Comparison of ENCODE assay signal across 7 mouse cellular contexts in the genomic region with DNA sequence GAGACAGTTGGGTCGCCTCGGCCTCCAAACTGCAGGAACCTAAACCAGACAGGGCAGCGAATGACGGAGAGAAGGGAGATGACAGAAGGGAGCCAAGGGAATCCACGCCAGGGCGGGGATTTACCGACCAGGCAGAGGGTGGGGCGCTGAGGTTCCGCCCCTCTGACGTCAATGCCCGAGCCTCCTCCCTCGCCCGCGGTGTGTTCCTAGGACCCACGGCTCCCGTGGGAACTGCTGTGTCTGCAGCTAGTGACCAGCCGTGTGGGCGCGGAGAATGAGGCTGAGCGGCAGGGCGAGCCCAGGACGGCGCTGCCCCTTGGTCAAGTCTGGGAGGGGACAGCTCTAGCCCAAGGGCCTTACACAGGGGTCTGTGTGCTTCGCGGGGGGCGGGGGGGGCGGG. TPM values are rescaled to one million over a fixed set of nuclear protein-coding genes. Genes with fewer than 3 reads are reported as not detected.
DNase-seq lines count a peak whose midpoint lies in the region; ATAC-seq lines count a peak whose summit lies in the region.

No protein-coding gene starts in this region.

- peaks cover 6% of the 10 kb centered on the region; the same call in 1 of the 2 replicates for H3K9me3 ChIP-seq in limb, embryonic 12.5 days
- H3K9me3 ChIP-seq in midbrain, embryonic 14.5 days (ENCODE audit: control insufficient read depth, low read length) = peaks cover 4% of the 10 kb centered on the region; the same call in 1 of the 2 replicates

- H3K9ac ChIP-seq in limb, embryonic 12.5 days (replicated peaks) = peak overlapping the region; percentile 58
- peak overlapping the region; percentile 50; the same call in 1 of the 2 replicates for H3K9ac ChIP-seq in midbrain, embryonic 14.5 days (replicated peaks; ENCODE audit: low read length)

- H3K4me3 ChIP-seq in limb, embryonic 12.5 days (replicated peaks) = peak overlapping the region; percentile 59
- peak overlapping the region; percentile 37 for H3K4me3 ChIP-seq in midbrain, embryonic 14.5 days (replicated peaks; ENCODE audit: low read depth, low read length)

- under 1% methylated on average over 27 of the region's 27 CpGs for WGBS in limb, embryonic 12.5 days
- WGBS in midbrain, embryonic 14.5 days = 1% methylated on average over 26 of the region's 27 CpGs

- no peaks in the 10 kb centered on the region for H3K36me3 ChIP-seq in limb, embryonic 12.5 days
- H3K36me3 ChIP-seq in midbrain, embryonic 14.5 days (ENCODE audit: control insufficient read depth, insufficient read depth, low read length) = no peaks in the 10 kb centered on the region

- DNase-seq in adrenal gland, postnatal 25 days = peak; percentile 89
- DNase-seq in embryo, embryonic 11.5 days (ENCODE audit: low read depth, low spot score) = peak; percentile 67
- peak; percentile 99 for DNase-seq in heart, adult 11 months
- peak; percentile 78 for DNase-seq in kidney, adult 11 months
- DNase-seq in midbrain, embryonic 14.5 days = peak; percentile 81
- peak; percentile 28 to 67 for DNase-seq in spleen, postnatal 10 days (ENCODE audit: low spot score in 2 of 2)

- ATAC-seq in limb, embryonic 12.5 days (ENCODE audit: insufficient number of reproducible peaks, insufficient read depth, low FRiP score, low TSS enrichment, low read depth) = no peak
- ATAC-seq in midbrain, embryonic 14.5 days (ENCODE audit: low FRiP score, low TSS enrichment) = no peak

- H3K27ac ChIP-seq in limb, embryonic 12.5 days = no peak overlapping the region
- no peak overlapping the region for H3K27ac ChIP-seq in midbrain, embryonic 14.5 days (replicated peaks; ENCODE audit: low read depth, low read length)

- H3K27me3 ChIP-seq in limb, embryonic 12.5 days = peaks cover 19% of the 10 kb centered on the region
- H3K27me3 ChIP-seq in midbrain, embryonic 14.5 days (ENCODE audit: control insufficient read depth, insufficient read depth, low read length) = peaks cover 3% of the 10 kb centered on the region; the same call in 1 of the 2 replicates

- peak overlapping the region; percentile 95 for H3K4me2 ChIP-seq in limb, embryonic 12.5 days
- peak overlapping the region; percentile 91 for H3K4me2 ChIP-seq in midbrain, embryonic 14.5 days (ENCODE audit: low read length)

- H3K4me1 ChIP-seq in limb, embryonic 12.5 days (replicated peaks) = peaks cover 16% of the 10 kb centered on the region
- peaks cover 6% of the 10 kb centered on the region for H3K4me1 ChIP-seq in midbrain, embryonic 14.5 days (ENCODE audit: control insufficient read depth, insufficient read depth, low read length)

RNA-seq across cellular contexts. Expression of gene Tent5b, which starts 11.9 kb away (rescaled TPM):
- total RNA-seq in adrenal gland, postnatal 25 days (2021) = 0.76 and 1.2 TPM in 2 replicates
- polyA plus RNA-seq in limb, embryonic 12.5 days (2016; fragmentation: Nextera tagmentation; extraction: Ambion mirVana) = 1.2 TPM in 2 replicates
- polyA plus RNA-seq in midbrain, embryonic 14.5 days (2014; fragmentation: Nextera tagmentation; extraction: Ambion mirVana) = 0.09 and 0.15 TPM in 2 replicates

RNA-seq across cellular contexts. Expression of gene Trnp1, which starts 30.3 kb away (rescaled TPM):
- total RNA-seq in adrenal gland, postnatal 25 days (2021) = 4.6 and 4.9 TPM in 2 replicates
- 2.0 and 3.7 TPM in 2 replicates for polyA plus RNA-seq in limb, embryonic 12.5 days (2016; fragmentation: Nextera tagmentation; extraction: Ambion mirVana)
- polyA plus RNA-seq in midbrain, embryonic 14.5 days (2014; fragmentation: Nextera tagmentation; extraction: Ambion mirVana) = 5.5 and 7.8 TPM in 2 replicates

RNA-seq across cellular contexts. Expression of gene Kdf1, which starts 50.7 kb away (rescaled TPM):
- 2.8 and 5.1 TPM in 2 replicates for total RNA-seq in adrenal gland, postnatal 25 days (2021)
- 6.5 and 7.4 TPM in 2 replicates for polyA plus RNA-seq in limb, embryonic 12.5 days (2016; fragmentation: Nextera tagmentation; extraction: Ambion mirVana)
- polyA plus RNA-seq in midbrain, embryonic 14.5 days (2014; fragmentation: Nextera tagmentation; extraction: Ambion mirVana) = 0.19 and 0.37 TPM in 2 replicates

Comparison
In these comparisons a context has a peak if more than half of its experiments do, and no peak if none do; other contexts are left out.
1. DNase-seq: peak in every context shown above with its lines; median percentile 99 in heart, adult 11 months; 89 in adrenal gland, postnatal 25 days; 81 in midbrain, embryonic 14.5 days; 78 in kidney, adult 11 months; 67 in embryo, embryonic 11.5 days; 48 in spleen, postnatal 10 days.